Mouse (Mus musculus) lung, adult 2 months (tissue): ENCODE data around the gene Atp8b2.

Experiments
- CTCF ChIP-seq: fragments of 200-500 bp; IDR thresholded peaks from 2 replicates; pipeline ENCODE4 v1.5.1; 2011; ENCODE audit warnings: mild to moderate bottlenecking, low read length, control low read depth; ENCODE audit not compliant: insufficient read depth
- POLR2A ChIP-seq: fragments of 200-500 bp; IDR thresholded peaks from 2 replicates; pipeline ENCODE4 v1.6.1; 2011; ENCODE audit warnings: low read depth, mild to moderate bottlenecking, control low read depth, low read length, borderline replicate concordance; ENCODE audit errors: extremely low read depth

GRCm38 (mm10) chr3:89962751-89963220 is 522 bp downstream of the Atp8b2 start:
- TF ChIP-seq CTCF: no peak
- TF ChIP-seq POLR2A: no peak
